Mouse (Mus musculus): ENCODE measurements around the gene Sos2.

DNA sequence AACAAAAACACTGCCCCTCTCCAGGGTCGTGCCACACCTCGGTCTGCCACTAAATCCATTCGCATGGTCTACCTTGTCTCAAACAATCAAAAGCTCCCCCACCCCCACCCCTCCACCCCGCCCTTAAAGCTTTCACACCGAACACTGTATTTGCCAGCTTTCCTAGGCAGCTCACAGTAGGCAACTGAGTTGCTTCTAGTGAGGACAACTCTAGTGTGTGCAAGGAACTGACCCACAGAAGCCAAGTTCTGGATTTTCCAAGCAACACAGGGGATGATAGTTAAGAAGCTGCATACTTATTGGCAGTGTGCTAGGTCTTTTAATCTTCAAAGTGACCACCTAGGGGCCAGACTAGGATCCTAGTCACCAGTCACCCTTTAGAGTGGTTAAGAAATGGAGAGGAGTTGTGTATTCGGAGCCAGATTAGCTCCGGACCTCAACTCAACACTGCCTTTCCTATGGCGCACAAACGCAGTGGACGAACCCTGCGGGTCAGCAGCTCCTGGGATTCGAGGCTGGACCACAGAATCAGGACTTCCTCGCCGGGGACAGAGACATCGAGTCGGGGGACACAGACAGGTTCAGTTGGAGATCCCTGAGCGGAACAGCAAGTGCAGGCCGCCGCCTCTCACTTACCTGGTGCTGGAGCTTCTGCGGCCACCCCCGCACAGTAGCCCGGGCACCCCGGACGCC is 42.5 kb upstream of the Sos2 start:
- TF ChIP-seq MAX (IDR thresholded peaks at IDR 0.05; ENCODE audit: low read length) = no peak
- TF ChIP-seq POLR2A (IDR thresholded peaks at IDR 0.05; ENCODE audit: control insufficient read depth in 1 of 2, insufficient read depth in 1 of 2, low read depth in 1 of 2, low read length in 2 of 2, poor library complexity in 1 of 2) = no peak
- TF ChIP-seq USF2 (IDR thresholded peaks at IDR 0.05; ENCODE audit: borderline replicate concordance in 1 of 2, insufficient read depth in 1 of 2, low read depth in 1 of 2, low read length in 2 of 2) = no peak
- no peak for TF ChIP-seq ZMIZ1 (IDR thresholded peaks at IDR 0.05; ENCODE audit: low read depth, low read length)
- no peak for TF ChIP-seq ELF1 (IDR thresholded peaks at IDR 0.05; ENCODE audit: low read depth, low read length)
- no peak for TF ChIP-seq CTCF (IDR thresholded peaks at IDR 0.05 in 2 of 3, conservative IDR thresholded peaks at IDR 0.05 in 1 of 3; ENCODE audit: control insufficient read depth in 1 of 3, insufficient read depth in 1 of 3, low read depth in 2 of 3, low read length in 3 of 3, poor library complexity in 1 of 3, severe bottlenecking in 1 of 3)
- no peak for TF ChIP-seq USF1 (IDR thresholded peaks at IDR 0.05; ENCODE audit: low read depth, low read length)
